In genomic region chr6:115677441-115677840, GRCm38 (mm10) we compare ENCODE assay signal across 8 mouse cellular contexts. TPM values are rescaled to one million over a fixed set of nuclear protein-coding genes. Genes with fewer than 3 reads are reported as not detected.
A peak's percentile ranks its signal among the peaks of the same experiment; 100 is the strongest.
DNase-seq lines count a peak whose midpoint lies in the region; ATAC-seq and TF ChIP-seq lines count a peak whose summit lies in the region.

No protein-coding gene starts in this region.

- no peaks in the 10 kb centered on the region for H3K27me3 ChIP-seq in heart, embryonic 16.5 days (ENCODE audit: control insufficient read depth, insufficient read depth, low read length)
- no peaks in the 10 kb centered on the region for H3K27me3 ChIP-seq in MEL (ENCODE audit: control insufficient read depth in 1 of 2, insufficient read depth in 2 of 2, low read length in 2 of 2)
- no peaks in the 10 kb centered on the region for H3K27me3 ChIP-seq in hindbrain, embryonic 12.5 days
- H3K27me3 ChIP-seq in midbrain, embryonic 12.5 days = 0 out of 2 replicates have a peak, but pooled peaks cover 6% of the 10 kb centered on the region

- peak overlapping the region; percentile 76; the same call in 1 of the 2 replicates for H3K4me2 ChIP-seq in heart, embryonic 16.5 days (ENCODE audit: low read depth, low read length)
- H3K4me2 ChIP-seq in hindbrain, embryonic 12.5 days (replicated peaks) = peak overlapping the region; percentile 71
- peak overlapping the region; percentile 60 for H3K4me2 ChIP-seq in midbrain, embryonic 12.5 days (replicated peaks)

- TF ChIP-seq RAD21 in MEL (IDR thresholded peaks at IDR 0.05; ENCODE audit: low read depth, low read length) = no peak

- H3K4me3 ChIP-seq in heart, embryonic 16.5 days (ENCODE audit: low read length) = peak overlapping the region; percentile 95
- H3K4me3 ChIP-seq in MEL (ENCODE audit: control insufficient read depth in 1 of 2, insufficient read depth in 1 of 2, low read depth in 2 of 2, low read length in 2 of 2) = peak overlapping the region; percentile 58 to 82
- peak overlapping the region; percentile 83; the same call in 1 of the 2 replicates for H3K4me3 ChIP-seq in hindbrain, embryonic 12.5 days
- peak overlapping the region; percentile 96 for H3K4me3 ChIP-seq in midbrain, embryonic 12.5 days

- WGBS in heart, embryonic 16.5 days = 94% methylated on average over 7 of the region's 7 CpGs
- 97% methylated on average over 7 of the region's 7 CpGs for WGBS in hindbrain, embryonic 12.5 days
- WGBS in midbrain, embryonic 12.5 days = 98% methylated on average over 7 of the region's 7 CpGs

- no peak overlapping the region; the same call in 1 of the 2 replicates for H3K9ac ChIP-seq in heart, embryonic 16.5 days (ENCODE audit: low read length)
- peak overlapping the region; percentile 92 for H3K9ac ChIP-seq in MEL (ENCODE audit: control insufficient read depth, low read depth, low read length, poor library complexity, severe bottlenecking)
- H3K9ac ChIP-seq in hindbrain, embryonic 12.5 days = no peak overlapping the region; the same call in 1 of the 2 replicates
- H3K9ac ChIP-seq in midbrain, embryonic 12.5 days (replicated peaks) = no peak overlapping the region

- H3K79me2 ChIP-seq in MEL (ENCODE audit: control insufficient read depth, insufficient read depth, low read length, poor library complexity) = peaks cover 39% of the 10 kb centered on the region

- H3K4me1 ChIP-seq in heart, embryonic 16.5 days (ENCODE audit: control insufficient read depth, insufficient read depth, low read length) = peaks cover 18% of the 10 kb centered on the region
- H3K4me1 ChIP-seq in MEL (ENCODE audit: control insufficient read depth in 1 of 2, insufficient read depth in 2 of 2, low read length in 2 of 2) = peaks cover 0 to 18% of the 10 kb centered on the region in 2 experiments; a peak in 3 of 4 replicates
- H3K4me1 ChIP-seq in hindbrain, embryonic 12.5 days = peaks cover 14% of the 10 kb centered on the region
- peaks cover 9% of the 10 kb centered on the region for H3K4me1 ChIP-seq in midbrain, embryonic 12.5 days

- ATAC-seq in heart, embryonic 16.5 days (replicated peaks; ENCODE audit: extremely low read depth, insufficient read depth, low FRiP score) = no peak
- no peak for ATAC-seq in hindbrain, embryonic 12.5 days (ENCODE audit: low FRiP score)
- no peak for ATAC-seq in midbrain, embryonic 12.5 days (ENCODE audit: low FRiP score, low read depth)

- peak overlapping the region; percentile 100 for H3K27ac ChIP-seq in heart, embryonic 16.5 days (ENCODE audit: low read length)
- peak overlapping the region; percentile 83 for H3K27ac ChIP-seq in MEL (ENCODE audit: control insufficient read depth, low read depth, low read length)
- 0 out of 2 replicates have a peak overlapping the region, but pooled peaks have one; percentile 99 for H3K27ac ChIP-seq in hindbrain, embryonic 12.5 days
- no peak overlapping the region for H3K27ac ChIP-seq in midbrain, embryonic 12.5 days (replicated peaks)

- no peak for DNase-seq in heart, adult 11 months
- no peak for DNase-seq in MEL (ENCODE audit: low read depth, low spot score)
- DNase-seq in left cerebral cortex, postnatal 36 days (ENCODE audit: low spot score in 2 of 2) = no peak
- DNase-seq in adrenal gland, postnatal 10 days = no peak
- DNase-seq in left cerebral cortex, adult 8-10 months (ENCODE audit: low spot score in 2 of 2) = no peak

- intact Hi-C loops in left cerebral cortex, postnatal 36 days (cut with DNase I) = loop anchor here (5.0 kb wide), 2 partner anchors 75 to 130 kb away; partner anchors contain the start of genes Mkrn2 and Rpl32

- no peak for TF ChIP-seq EP300 in MEL (IDR thresholded peaks at IDR 0.05; ENCODE audit: low read depth in 1 of 2, low read length in 2 of 2)

- no peak for TF ChIP-seq POLR2A in MEL (IDR thresholded peaks at IDR 0.05; ENCODE audit: control insufficient read depth in 1 of 2, insufficient read depth in 1 of 2, low read depth in 1 of 2, low read length in 2 of 2, poor library complexity in 1 of 2)

- no peaks in the 10 kb centered on the region for H3K9me3 ChIP-seq in heart, embryonic 16.5 days (replicated peaks; ENCODE audit: control insufficient read depth, low read length)
- H3K9me3 ChIP-seq in MEL (replicated peaks; ENCODE audit: insufficient read depth, low read length) = no peaks in the 10 kb centered on the region
- H3K9me3 ChIP-seq in hindbrain, embryonic 12.5 days (replicated peaks) = no peaks in the 10 kb centered on the region
- H3K9me3 ChIP-seq in midbrain, embryonic 12.5 days = no peaks in the 10 kb centered on the region

- no peak for TF ChIP-seq CTCF in MEL (IDR thresholded peaks at IDR 0.05 in 2 of 3, conservative IDR thresholded peaks at IDR 0.05 in 1 of 3; ENCODE audit: control insufficient read depth in 1 of 3, insufficient read depth in 1 of 3, low read depth in 2 of 3, low read length in 3 of 3, poor library complexity in 1 of 3, severe bottlenecking in 1 of 3)

- H3K36me3 ChIP-seq in heart, embryonic 16.5 days (ENCODE audit: control insufficient read depth, insufficient read depth) = no peaks in the 10 kb centered on the region
- peaks cover 0 to 32% of the 10 kb centered on the region in 2 experiments; a peak in 2 of 4 replicates for H3K36me3 ChIP-seq in MEL (ENCODE audit: control insufficient read depth in 1 of 2, insufficient read depth in 2 of 2, low read length in 2 of 2)
- H3K36me3 ChIP-seq in hindbrain, embryonic 12.5 days = no peaks in the 10 kb centered on the region
- no peaks in the 10 kb centered on the region for H3K36me3 ChIP-seq in midbrain, embryonic 12.5 days

TF ChIP-seq in MEL, 35 proteins besides CTCF, POLR2A, EP300 and RAD21:
- TF ChIP-seq NRF1 (IDR thresholded peaks at IDR 0.05; ENCODE audit: insufficient read depth, low read depth, low read length, poor library complexity, severe bottlenecking) (no peak), MYC (IDR thresholded peaks at IDR 0.05; ENCODE audit: low read depth, low read length) (no peak), MXI1 (IDR thresholded peaks at IDR 0.05; ENCODE audit: low read depth, low read length) (no peak)

RNA-seq across cellular contexts. Expression of gene Raf1, which starts 1.0 kb away (rescaled TPM):
- 103 and 104 TPM in 2 replicates for polyA plus RNA-seq in heart, embryonic 16.5 days (2015; fragmentation: Nextera tagmentation; extraction: Ambion mirVana)
- total RNA-seq in MEL (2012; rRNA removed) = 79.3 and 79.7 TPM in 2 replicates
- 10 to 100 TPM in 1 of 2 experiments, not detected in 1; 80.7 TPM for polyA plus RNA-seq in MEL (2012; ENCODE audit: insufficient read depth in 1 of 2, insufficient read length in 2 of 2, low read depth in 1 of 2, low replicate concordance in 2 of 2, missing spikeins in 1 of 2)
- 159 TPM in 2 replicates for polyA plus RNA-seq in hindbrain, embryonic 12.5 days (2016; fragmentation: Nextera tagmentation; extraction: Ambion mirVana)
- polyA plus RNA-seq in midbrain, embryonic 12.5 days (2016; fragmentation: Nextera tagmentation; extraction: Ambion mirVana) = 157 and 168 TPM in 2 replicates
- total RNA-seq in left cerebral cortex, postnatal 36 days (2021) = 10 to 100 TPM; 90.3 to 90.7 TPM
- 100 to 1,000 TPM in 1 of 2 experiments, 10 to 100 TPM in 1; 95.1 to 114 TPM for total RNA-seq in adrenal gland, postnatal 10 days (2021)
- total RNA-seq in left cerebral cortex, adult 8-10 months (2022) = 10 to 100 TPM; 73.9 to 78.0 (median 76.5) TPM
